Comparison of ENCODE assay signal across 18 mouse cellular contexts in genomic region chr12:104986001-104986400, GRCm38 (mm10). TPM values are rescaled to one million over a fixed set of nuclear protein-coding genes. Genes with fewer than 3 reads are reported as not detected.
A peak's percentile ranks its signal among the peaks of the same experiment; 100 is the strongest.
DNase-seq lines count a peak whose midpoint lies in the region; TF ChIP-seq lines count a peak whose summit lies in the region.
"Had no signal": no experiment of that assay in that cellular context is flagged by ENCODE, and none has a peak within 500 bp of the region (broad histone marks: within the 10 kb centered on the region; RNA-seq: fewer than 3 reads in every experiment).

No protein-coding gene starts in this region.

- no peak for TF ChIP-seq EP300 in MEL (IDR thresholded peaks at IDR 0.05; ENCODE audit: low read depth in 1 of 2, low read length in 2 of 2)

- peaks cover 3% of the 10 kb centered on the region for H3K79me2 ChIP-seq in MEL (ENCODE audit: control insufficient read depth, insufficient read depth, low read length, poor library complexity)
- H3K79me2 ChIP-seq in macrophage (ENCODE audit: inconsistent target), result peaks cover 100% of the 10 kb centered on the region

- TF ChIP-seq RAD21 in MEL (IDR thresholded peaks at IDR 0.05; ENCODE audit: low read depth, low read length), result no peak

- H3K27ac ChIP-seq in MEL (ENCODE audit: control insufficient read depth, low read depth, low read length) (no peak overlapping the region), macrophage (peak overlapping the region; percentile 7; the same call in 1 of the 2 replicates)
- H3K27ac ChIP-seq: embryonic facial prominence, embryonic 10.5 days; forebrain, embryonic 13.5 days; hindbrain, embryonic 12.5 days had no signal

- DNase-seq in adrenal gland, postnatal 14 days, result peak; percentile 61
- DNase-seq in adrenal gland, adult 18-20 months (ENCODE audit: low spot score in 2 of 2), result no peak
- DNase-seq in heart, postnatal 10 days, result peak; percentile 46 to 57
- DNase-seq in heart, postnatal 25 days (ENCODE audit: low spot score), result no peak
- DNase-seq in MEL (ENCODE audit: low read depth, low spot score), result peak; percentile 36
- DNase-seq: cerebellum, adult 18-20 months; cerebellum, adult 9-11 months; cerebellum, postnatal 36 days; forebrain, postnatal 0 days; gastrocnemius, postnatal 25 days; heart, postnatal 36 days; kidney, adult 9 months had no signal

- no peaks in the 10 kb centered on the region for H3K27me3 ChIP-seq in MEL (ENCODE audit: control insufficient read depth in 1 of 2, insufficient read depth in 2 of 2, low read length in 2 of 2)
- H3K27me3 ChIP-seq: CH12.LX; forebrain, embryonic 13.5 days; hindbrain, embryonic 12.5 days had no signal

- intact Hi-C loops in heart, postnatal 10 days (cut with DNase I), result no loop called here
- intact Hi-C loops in heart, postnatal 25 days (cut with DNase I), result no loop called here

- H3K9me3 ChIP-seq in MEL (replicated peaks; ENCODE audit: insufficient read depth, low read length), result no peaks in the 10 kb centered on the region
- H3K9me3 ChIP-seq: forebrain, embryonic 13.5 days; hindbrain, embryonic 12.5 days had no signal

- H3K36me3 ChIP-seq in MEL (ENCODE audit: control insufficient read depth in 1 of 2, insufficient read depth in 2 of 2, low read length in 2 of 2) (peaks cover 0 to 16% of the 10 kb centered on the region in 2 experiments; a peak in 2 of 4 replicates), macrophage (ENCODE audit: inconsistent target) (no peaks in the 10 kb centered on the region)
- H3K36me3 ChIP-seq: embryonic facial prominence, embryonic 10.5 days; heart, embryonic 12.5 days; hindbrain, embryonic 12.5 days had no signal

- no peak for TF ChIP-seq CTCF in MEL (IDR thresholded peaks at IDR 0.05 in 2 of 3, conservative IDR thresholded peaks at IDR 0.05 in 1 of 3; ENCODE audit: control insufficient read depth in 1 of 3, insufficient read depth in 1 of 3, low read depth in 2 of 3, low read length in 3 of 3, poor library complexity in 1 of 3, severe bottlenecking in 1 of 3)

- H3K4me3 ChIP-seq in MEL (ENCODE audit: control insufficient read depth in 1 of 2, insufficient read depth in 1 of 2, low read depth in 2 of 2, low read length in 2 of 2) (no peak overlapping the region), macrophage (ENCODE audit: inconsistent target) (no peak overlapping the region)
- H3K4me3 ChIP-seq: embryonic facial prominence, embryonic 10.5 days; forebrain, embryonic 13.5 days; heart, embryonic 12.5 days; hindbrain, embryonic 12.5 days had no signal

- WGBS in macrophage (ENCODE audit: missing documents), result 95% methylated on average over 2 of the region's 2 CpGs

- no peak overlapping the region for H3K9ac ChIP-seq in MEL (ENCODE audit: control insufficient read depth, low read depth, low read length, poor library complexity, severe bottlenecking)
- H3K9ac ChIP-seq: forebrain, embryonic 13.5 days; forebrain, postnatal 0 days; heart, embryonic 12.5 days; hindbrain, embryonic 12.5 days had no signal

- peaks cover 0 to 25% of the 10 kb centered on the region in 2 experiments; a peak in 3 of 4 replicates for H3K4me1 ChIP-seq in MEL (ENCODE audit: control insufficient read depth in 1 of 2, insufficient read depth in 2 of 2, low read length in 2 of 2)
- H3K4me1 ChIP-seq: forebrain, embryonic 13.5 days; heart, embryonic 12.5 days had no signal

- no peak for TF ChIP-seq POLR2A in MEL (IDR thresholded peaks at IDR 0.05; ENCODE audit: control insufficient read depth in 1 of 2, insufficient read depth in 1 of 2, low read depth in 1 of 2, low read length in 2 of 2, poor library complexity in 1 of 2)

TF ChIP-seq in MEL, 35 proteins besides CTCF, POLR2A, EP300 and RAD21:
- TF ChIP-seq BHLHE40 (IDR thresholded peaks at IDR 0.05; ENCODE audit: borderline replicate concordance, low read depth, low read length) (no peak), TCF12 (IDR thresholded peaks at IDR 0.05; ENCODE audit: low read depth, low read length) (no peak), E2F4 (IDR thresholded peaks at IDR 0.05; ENCODE audit: borderline replicate concordance, low read depth, low read length) (no peak), HCFC1 (IDR thresholded peaks at IDR 0.05; ENCODE audit: low read depth, low read length) (no peak), ZNF384 (IDR thresholded peaks at IDR 0.05; ENCODE audit: low read depth, low read length) (no peak), JUND (IDR thresholded peaks at IDR 0.05; ENCODE audit: low read depth, low read length) (no peak), ETS1 (IDR thresholded peaks at IDR 0.05; ENCODE audit: low read depth, low read length) (no peak), ZKSCAN1 (IDR thresholded peaks at IDR 0.05; ENCODE audit: low read depth, low read length) (no peak), SIN3A (IDR thresholded peaks at IDR 0.05; ENCODE audit: low read length) (no peak), MAZ (IDR thresholded peaks at IDR 0.05; ENCODE audit: low read depth, low read length) (no peak), KAT2A (conservative IDR thresholded peaks at IDR 0.05; ENCODE audit: low read depth, low read length) (no peak), MAX (IDR thresholded peaks at IDR 0.05; ENCODE audit: low read length) (no peak)

RNA-seq across cellular contexts. Expression of gene Syne3, which starts 23.6 kb away (rescaled TPM):
- total RNA-seq in adrenal gland, postnatal 14 days (2021), result 8.4 and 10.2 TPM in 2 replicates
- 10 to 100 TPM in 1 of 2 experiments, 1 to 10 TPM in 1; 9.3 to 11.4 TPM for total RNA-seq in adrenal gland, adult 18-20 months (2021)
- 1 to 10 TPM; 6.1 to 6.4 TPM for total RNA-seq in heart, postnatal 10 days (2021)
- 1 to 10 TPM; 6.2 to 7.1 TPM for total RNA-seq in heart, postnatal 25 days (2021)
- total RNA-seq in MEL (2012; rRNA removed), result 4.9 and 7.9 TPM in 2 replicates
- polyA plus RNA-seq in MEL (2012; ENCODE audit: insufficient read depth in 1 of 2, insufficient read length in 2 of 2, low read depth in 1 of 2, low replicate concordance in 2 of 2, missing spikeins in 1 of 2), result 10 to 100 TPM in 1 of 2 experiments, not detected in 1; 10.7 TPM
- 100 to 1,000 TPM in 3 of 26 experiments, 10 to 100 TPM in 21, 1 to 10 TPM in 2; 9.1 to 309 (median 31.2) TPM for total RNA-seq in macrophage (2018; cell fraction: chromatin; rRNA removed)
- 10 to 100 TPM in 13 of 26 experiments, 1 to 10 TPM in 13; 4.6 to 56.9 (median 12.5) TPM for total RNA-seq in macrophage (2018; cell fraction: cytosol; rRNA removed)
- total RNA-seq in macrophage (2018; cell fraction: nucleus; rRNA removed), result 100 to 1,000 TPM in 1 of 26 experiments, 10 to 100 TPM in 15, 1 to 10 TPM in 10; 6.6 to 122 (median 16.8) TPM
- 6.4 to 13.5 TPM (median 8.7 TPM) in 3 replicates for polyA plus RNA-seq in macrophage (2018)

RNA-seq across cellular contexts. Expression of gene Glrx5, which starts 46.5 kb away (rescaled TPM):
- total RNA-seq in adrenal gland, postnatal 14 days (2021), result 172 and 183 TPM in 2 replicates
- 100 to 1,000 TPM; 115 to 227 TPM for total RNA-seq in adrenal gland, adult 18-20 months (2021)
- total RNA-seq in heart, postnatal 10 days (2021), result 10 to 100 TPM; 84.5 to 86.0 TPM
- 10 to 100 TPM; 95.9 to 99.0 TPM for total RNA-seq in heart, postnatal 25 days (2021)
- total RNA-seq in MEL (2012; rRNA removed), result 95.8 and 108 TPM in 2 replicates
- polyA plus RNA-seq in MEL (2012; ENCODE audit: insufficient read depth in 1 of 2, insufficient read length in 2 of 2, low read depth in 1 of 2, low replicate concordance in 2 of 2, missing spikeins in 1 of 2) (100 to 1,000 TPM in 1 of 2 experiments, not detected in 1; 291 TPM), macrophage (2018) (5.1 to 28.7 TPM (median 17.8 TPM) in 3 replicates)
- 1 to 10 TPM in 20 of 26 experiments, under 1 TPM in 4, not detected in 2; 0.65 to 9.7 (median 2.2) TPM for total RNA-seq in macrophage (2018; cell fraction: chromatin; rRNA removed)
- 10 to 100 TPM; 14.1 to 26.6 (median 18.8) TPM for total RNA-seq in macrophage (2018; cell fraction: cytosol; rRNA removed)
- total RNA-seq in macrophage (2018; cell fraction: nucleus; rRNA removed), result 10 to 100 TPM in 3 of 26 experiments, 1 to 10 TPM in 23; 2.0 to 27.2 (median 7.0) TPM

Comparison
In these comparisons a context has a peak if more than half of its experiments do, and no peak if none do; other contexts are left out.
1. DNase-seq: peak in adrenal gland, postnatal 14 days (single experiment), heart, postnatal 10 days (2 of 2) and MEL (single experiment); none in adrenal gland, adult 18-20 months (0 of 2) and heart, postnatal 25 days (single experiment).